Mouse (Mus musculus): Measurements from ENCODE around the gene Casp12.
"Not testable (repeated sequence)": the region's sequence is repeated elsewhere in the genome, so short reads cannot be mapped to it uniquely, and the experiment has no call there.

Casp12 gene

DNA sequence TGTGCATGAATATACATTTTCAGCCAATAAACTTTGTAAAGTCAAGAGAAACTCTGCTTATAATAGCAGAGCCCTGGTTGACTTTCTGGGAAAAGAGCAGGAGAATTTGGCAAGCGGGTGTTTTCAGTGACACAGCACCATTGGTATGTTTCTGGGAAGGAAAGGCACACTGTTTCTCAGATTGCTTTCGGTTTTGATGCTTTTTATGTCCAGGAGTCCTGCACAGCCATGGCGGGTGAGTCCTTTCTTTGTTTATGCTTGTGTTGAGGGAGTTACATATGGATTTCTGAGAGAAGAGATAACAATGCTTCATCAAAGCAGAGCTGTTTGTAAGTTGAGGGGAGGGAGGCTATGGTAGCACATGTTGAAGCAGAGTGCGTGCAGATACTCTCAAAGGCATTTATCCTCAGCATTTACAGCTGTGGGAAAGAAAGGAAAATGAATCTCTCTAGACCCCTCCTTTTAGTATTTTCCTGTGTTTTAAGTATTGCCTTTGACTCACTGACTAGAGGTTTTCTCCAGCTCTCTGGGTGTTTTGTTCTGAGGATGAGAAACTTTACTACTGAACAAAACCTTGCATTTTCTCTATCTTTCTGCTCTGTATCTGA, at the start of gene Casp12:
Gene Casp12 (plus strand): TSS at position 140 of the 608 bp plus-strand sequence.
- DNase-seq (ENCODE audit: low read depth, low spot score): no peak

DNA sequence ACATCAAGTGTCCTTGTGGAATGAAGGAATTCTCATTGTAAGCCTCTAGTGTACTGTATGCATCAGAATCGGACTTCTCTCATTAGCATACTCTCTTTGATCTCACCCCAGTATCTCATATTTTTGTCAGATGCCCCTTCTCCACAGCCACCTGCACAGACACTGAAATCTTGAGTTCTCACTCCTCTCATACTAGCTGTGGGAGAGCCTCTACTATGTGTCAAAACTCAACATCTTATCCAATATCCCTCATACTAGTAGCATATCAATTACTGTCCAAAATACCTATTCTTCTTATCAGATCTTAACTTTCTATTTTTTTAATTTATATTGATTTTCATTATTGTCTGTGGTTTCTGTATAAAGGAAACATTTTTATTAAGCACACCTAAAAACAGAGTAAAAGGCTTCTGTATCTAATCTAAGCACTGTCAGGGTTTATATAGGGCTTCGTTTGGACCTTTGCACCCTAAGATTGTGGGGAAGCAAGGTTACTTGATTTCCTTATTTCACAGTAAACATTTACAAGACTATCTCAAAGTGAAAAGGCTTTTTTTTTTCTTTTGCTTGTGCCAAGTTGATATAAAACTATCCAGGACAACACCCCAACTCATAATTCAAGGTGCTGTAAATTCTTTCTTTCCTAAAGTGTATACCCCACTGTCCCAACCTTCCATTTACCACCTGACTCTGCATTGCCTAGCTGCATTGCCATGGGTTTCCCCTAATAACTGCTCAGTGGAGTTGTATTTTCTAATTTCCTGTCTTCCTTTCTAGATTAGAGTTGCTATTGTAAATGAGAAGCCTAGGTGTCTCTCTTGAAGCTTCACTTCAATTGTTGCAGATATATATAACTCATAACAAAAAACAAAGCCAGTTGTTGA, 48.6 kb upstream of the Casp12 start:
- no peak for DNase-seq (ENCODE audit: low read depth, low spot score)

DNA sequence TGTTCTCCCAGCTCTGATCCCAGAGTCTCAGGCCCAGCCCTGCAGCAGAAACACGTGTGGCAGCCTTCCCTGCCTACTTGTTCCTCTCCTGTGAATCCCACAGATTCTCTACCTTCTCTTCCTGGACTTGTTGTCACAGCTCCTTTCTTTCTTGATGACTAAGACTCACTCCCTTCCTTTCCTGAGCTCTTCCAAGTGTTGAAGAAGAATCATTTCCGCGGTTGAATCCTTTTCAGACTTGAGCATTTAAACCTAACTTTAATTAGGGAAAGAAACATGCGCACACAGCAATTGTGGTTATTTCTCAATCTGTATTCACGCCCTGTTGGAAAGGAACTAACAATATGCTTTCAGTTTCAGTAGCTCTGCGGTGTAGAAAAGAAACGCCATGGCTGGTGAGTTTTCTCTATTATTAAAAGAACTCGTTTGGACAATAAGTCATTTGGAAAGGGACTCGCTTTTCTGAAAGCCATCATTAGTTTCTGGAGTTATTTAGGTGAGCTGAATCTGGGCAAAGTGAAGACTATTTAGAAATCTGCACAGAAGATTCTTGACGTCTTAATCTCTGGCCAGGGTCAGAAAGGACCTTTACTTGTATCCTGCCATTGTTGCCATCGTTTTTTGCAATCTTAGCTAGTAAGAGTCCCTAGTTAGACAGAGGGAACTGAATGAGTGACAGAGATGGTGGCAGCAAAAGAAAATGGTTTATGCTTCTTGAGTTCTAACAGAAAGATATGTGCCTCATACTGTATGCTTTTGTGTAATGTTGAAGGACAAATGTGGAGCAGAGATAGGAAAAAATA, 46.7 kb upstream of the Casp12 start, which contains the start of gene Casp1:
Gene Casp1 (plus strand): TSS at position 189 of the 803 bp plus-strand sequence.
- no peak for DNase-seq (ENCODE audit: low read depth, low spot score)

DNA sequence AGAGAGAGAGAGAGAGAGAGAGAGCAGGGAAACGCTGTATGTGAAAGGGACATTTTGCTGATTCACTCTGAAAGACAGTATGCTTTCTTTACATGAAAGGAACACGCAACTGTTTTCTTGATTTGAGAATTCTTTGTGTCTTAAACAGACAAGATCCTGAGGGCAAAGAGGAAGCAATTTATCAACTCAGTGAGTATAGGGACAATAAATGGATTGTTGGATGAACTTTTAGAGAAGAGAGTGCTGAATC, 46.2 kb upstream of the Casp12 start:
- no peak for DNase-seq (ENCODE audit: low read depth, low spot score)

DNA sequence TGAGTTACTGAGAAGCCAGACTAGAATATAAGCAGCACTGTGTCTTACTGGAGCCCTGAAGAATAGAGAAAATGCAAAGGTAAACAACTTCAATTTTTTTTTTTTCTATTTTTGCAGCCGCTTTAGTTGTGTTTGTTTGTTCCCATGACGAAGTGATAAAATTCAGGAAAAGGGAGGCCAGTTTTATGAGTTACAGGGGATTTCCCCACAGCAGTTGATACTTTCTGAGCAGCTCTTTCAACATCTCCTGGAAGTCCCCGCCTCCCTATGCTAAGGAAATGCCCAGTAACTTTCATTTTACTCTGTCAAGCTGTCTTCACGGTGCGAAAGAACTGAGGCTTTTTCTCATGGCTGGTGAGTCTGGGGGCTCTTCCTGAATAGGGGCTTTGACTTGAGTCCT, 36.7 kb upstream of the Casp12 start, which contains the start of gene Casp4:
Gene Casp4 (plus strand): TSS at position 268 of the 400 bp plus-strand sequence.
- DNase-seq (ENCODE audit: low read depth, low spot score): no peak

DNA sequence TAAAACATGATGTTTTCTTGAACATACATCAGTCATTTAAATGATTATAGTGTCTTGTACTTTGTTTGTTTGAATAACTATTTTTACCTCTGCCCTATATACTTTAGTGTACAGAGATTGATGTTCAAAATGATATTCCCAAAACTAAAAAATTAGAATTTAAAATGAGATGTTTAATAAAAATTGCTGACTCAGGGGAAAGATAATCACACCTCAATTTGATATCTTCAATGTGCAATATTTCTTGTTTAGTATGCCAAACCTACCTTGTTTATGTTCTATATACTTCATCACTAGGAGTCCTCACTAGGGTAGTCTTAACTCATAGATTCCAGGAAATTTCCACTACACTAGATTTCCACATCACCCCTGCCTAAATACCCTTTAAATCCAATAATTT, 35.1 kb upstream of the Casp12 start:
- no peak for DNase-seq (ENCODE audit: low read depth, low spot score)

DNA sequence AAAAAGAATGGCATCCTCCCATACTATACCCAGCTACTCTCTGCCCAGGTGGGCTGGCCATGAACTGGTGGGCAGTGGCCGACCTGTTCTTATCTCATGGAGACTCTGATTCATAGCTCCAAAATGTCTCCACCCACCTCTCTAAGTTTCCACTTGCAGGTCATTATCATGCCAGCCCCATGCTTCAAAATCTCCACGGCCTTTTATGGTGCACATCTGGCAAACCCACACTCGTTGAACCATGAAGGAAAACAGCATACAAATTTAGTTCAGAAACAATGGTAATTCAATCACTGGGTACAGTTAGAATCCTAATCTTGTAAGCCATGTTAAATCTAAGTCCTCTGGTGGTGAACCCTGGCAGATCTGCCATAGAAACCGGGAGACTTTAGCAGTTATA, 33.8 kb upstream of the Casp12 start:
- no peak for DNase-seq (ENCODE audit: low read depth, low spot score)

DNA sequence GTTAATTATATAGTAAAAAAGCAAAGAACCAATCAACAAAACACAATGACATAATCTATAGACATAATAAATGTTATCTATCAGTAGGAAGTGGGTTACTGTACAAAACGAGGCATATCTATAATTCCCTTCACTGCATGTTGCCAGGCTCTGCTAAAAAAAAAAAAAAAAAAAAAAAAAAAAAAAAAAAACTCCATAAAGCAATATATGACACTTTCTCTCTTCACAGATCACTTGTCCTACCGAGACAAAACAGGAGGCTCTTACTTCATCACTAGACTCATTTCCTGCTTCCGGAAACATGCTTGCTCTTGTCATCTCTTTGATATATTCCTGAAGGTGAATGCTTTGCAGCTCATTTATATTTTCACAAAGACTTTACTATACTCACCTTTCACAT, 17.0 kb upstream of the Casp12 start:
- no peak for DNase-seq (ENCODE audit: low read depth, low spot score)

DNA sequence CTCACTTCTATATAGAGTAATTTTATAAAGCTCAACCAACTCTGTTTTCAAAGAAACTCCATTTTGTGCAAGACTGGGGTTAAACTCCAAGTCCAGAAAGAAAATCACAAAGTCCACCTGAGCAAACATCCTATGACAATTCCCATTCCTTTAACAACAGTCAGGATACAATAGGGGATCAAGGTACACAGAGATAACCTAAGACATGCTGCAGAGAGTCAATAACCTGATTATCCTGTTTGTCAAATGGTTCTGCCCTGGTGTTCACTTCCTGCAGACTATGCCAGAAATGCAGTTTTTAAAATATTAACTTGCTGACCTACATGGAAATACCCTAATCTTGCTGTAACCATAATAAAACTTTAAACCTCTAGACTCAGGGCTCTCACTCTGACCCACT, 12.8 kb upstream of the Casp12 start:
- DNase-seq (ENCODE audit: low read depth, low spot score): no peak

DNA sequence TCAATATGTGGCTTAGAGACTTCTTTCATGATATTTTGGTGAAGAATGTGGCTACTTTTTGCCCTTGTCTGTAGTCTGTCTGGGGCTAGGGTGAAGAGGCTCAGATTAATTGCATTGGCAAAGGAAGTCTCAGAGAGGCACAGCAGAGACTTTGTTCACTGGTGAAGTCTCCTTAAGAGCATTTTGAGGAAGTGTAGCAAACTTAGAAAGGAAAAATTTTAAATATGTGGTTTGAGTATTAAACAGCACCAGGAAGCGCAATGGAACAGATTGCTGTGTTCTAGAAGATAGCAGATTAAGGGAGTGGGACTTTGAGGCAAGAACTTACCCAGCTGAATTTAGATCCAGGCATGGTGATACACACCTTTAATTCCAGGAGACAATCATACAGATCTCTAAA, 11.8 kb upstream of the Casp12 start:
- DNase-seq (ENCODE audit: low read depth, low spot score): no peak

DNA sequence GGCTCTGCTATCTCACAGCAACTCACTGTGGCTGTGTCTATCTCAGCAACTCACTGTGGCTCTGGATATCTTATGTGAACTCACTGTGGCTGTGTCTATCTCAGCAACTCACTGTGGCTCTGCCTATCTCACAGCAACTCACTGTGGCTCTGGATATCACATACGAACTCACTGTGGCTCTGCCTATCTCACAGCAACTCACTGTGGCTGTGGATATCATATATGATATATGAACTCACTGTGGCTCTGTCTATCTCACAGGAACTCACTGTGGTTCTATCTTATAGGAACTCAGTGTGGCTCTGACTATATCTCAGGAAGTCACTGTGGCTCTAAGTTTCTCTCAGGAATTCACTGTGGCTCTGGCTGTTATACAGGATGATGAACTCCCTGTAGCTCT, 2.1 kb upstream of the Casp12 start:
- DNase-seq (ENCODE audit: low read depth, low spot score): no peak

DNA sequence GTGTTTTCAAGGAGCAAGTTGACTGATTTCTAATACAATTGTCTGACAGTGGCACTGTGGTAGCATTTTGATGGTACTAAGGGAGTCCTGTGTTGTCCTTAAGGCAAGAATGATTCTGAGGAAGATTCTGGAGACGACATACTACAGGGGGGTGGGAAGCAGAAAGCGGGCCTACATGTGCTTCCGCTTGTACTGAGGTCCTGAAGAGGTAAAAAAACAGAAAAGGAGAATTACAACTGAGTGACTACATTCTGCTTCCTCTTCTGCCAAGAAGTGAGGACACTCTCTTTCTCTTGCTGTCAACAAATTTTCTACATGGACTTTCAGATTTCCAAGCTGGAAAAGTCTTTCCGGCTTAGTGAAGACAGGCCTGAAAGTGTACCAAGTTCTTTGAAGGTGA, 1.1 kb upstream of the Casp12 start:
- DNase-seq (ENCODE audit: low read depth, low spot score): no peak

DNA sequence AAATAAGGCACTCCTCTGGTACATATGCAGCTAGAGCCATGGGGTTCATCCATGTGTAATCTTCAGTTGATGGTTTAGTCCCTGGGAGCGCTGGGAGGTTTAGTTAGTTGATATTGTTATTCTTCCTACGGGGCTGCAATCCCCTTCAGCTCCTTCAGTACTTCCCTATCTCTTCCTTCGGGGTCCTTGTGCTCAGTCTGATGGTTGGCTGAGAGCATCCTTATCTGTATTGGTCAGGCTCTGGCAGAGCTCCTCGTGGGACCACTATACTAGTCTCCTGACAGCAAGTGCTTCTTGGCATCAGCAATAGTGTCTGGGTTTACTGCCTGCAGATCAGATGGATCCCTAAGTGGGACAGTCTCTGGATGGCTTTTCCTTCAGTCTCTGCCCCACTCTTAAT, 2.2 kb downstream of the Casp12 start:
- DNase-seq (ENCODE audit: low read depth, low spot score): no peak

DNA sequence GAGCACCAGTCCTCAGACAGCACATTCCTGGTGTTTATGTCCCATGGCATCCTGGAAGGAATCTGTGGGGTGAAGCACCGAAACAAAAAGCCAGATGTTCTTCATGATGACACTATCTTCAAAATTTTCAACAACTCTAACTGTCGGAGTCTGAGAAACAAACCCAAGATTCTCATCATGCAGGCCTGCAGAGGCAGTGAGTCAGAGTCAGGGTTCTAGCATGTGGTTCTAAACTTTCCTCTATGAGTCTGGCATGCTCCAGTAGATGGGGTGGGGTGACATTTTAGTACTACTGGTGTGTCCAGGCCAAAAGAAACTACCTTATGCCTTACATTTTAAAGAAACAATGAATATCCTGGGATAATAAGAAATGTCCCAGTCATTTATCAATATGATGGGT, 8.4 kb downstream of the Casp12 start:
- DNase-seq (ENCODE audit: low read depth, low spot score): no peak

DNA sequence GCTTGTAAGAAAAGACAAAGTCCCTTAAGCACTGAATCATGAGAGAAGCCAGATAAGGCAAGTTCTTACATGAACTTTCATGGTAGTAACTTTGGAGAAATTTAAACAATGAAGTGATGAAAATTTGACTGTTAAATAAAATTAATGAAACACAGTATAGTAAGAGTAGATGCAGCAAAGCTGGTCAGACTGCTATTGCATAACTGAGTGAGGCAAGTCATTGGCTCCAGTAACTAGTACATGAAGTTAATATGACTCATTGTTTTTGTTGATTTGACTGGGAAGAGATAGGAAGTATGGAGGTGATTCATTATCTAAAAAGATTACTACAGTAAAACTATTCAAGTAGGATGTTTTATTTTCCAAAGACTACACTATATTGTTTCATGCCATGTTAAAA, 11.6 kb downstream of the Casp12 start:
- no peak for DNase-seq (ENCODE audit: low read depth, low spot score)

DNA sequence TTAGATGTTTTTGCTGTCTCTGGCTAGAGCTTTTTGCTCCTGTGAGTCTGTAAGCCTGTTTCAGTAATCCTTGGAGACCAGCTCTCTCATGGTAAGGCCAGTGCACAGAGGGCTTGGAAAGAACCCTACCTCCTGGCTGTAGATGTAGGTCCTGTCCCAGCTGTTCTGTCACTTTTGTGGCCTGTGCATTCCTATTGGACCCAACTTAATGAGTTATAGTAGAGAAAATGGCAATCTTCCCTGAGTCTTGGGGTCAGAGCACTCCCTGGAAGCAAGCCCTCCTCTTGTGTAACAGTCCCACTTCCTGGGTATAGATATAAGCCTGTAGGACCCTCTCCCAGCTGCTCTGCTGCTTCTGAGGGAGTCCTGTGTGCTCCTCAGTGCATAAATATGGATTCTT, 48.3 kb downstream of the Casp12 start:
- no peak for DNase-seq (ENCODE audit: low read depth, low spot score)

DNA sequence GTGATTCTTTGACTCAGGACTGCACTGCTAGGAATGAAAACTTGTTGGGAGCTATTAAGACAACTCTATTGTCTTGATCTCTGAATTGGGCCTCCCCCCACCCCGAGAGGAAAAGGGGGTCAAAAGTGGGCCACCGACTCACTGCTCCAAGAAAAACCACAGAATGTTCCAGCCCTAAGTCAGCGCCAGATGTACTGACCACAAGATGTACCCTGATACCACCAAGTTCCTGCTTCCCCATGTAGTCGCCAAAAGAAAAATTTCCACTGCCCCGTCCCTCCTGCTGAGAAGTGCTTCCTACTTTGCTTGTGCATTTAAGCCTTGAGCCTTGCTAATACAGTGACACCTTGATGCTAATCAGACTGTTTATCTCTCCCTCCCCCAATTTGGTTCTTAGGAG, 50.6 kb downstream of the Casp12 start:
- DNase-seq (ENCODE audit: low read depth, low spot score): not testable (repeated sequence)

DNA sequence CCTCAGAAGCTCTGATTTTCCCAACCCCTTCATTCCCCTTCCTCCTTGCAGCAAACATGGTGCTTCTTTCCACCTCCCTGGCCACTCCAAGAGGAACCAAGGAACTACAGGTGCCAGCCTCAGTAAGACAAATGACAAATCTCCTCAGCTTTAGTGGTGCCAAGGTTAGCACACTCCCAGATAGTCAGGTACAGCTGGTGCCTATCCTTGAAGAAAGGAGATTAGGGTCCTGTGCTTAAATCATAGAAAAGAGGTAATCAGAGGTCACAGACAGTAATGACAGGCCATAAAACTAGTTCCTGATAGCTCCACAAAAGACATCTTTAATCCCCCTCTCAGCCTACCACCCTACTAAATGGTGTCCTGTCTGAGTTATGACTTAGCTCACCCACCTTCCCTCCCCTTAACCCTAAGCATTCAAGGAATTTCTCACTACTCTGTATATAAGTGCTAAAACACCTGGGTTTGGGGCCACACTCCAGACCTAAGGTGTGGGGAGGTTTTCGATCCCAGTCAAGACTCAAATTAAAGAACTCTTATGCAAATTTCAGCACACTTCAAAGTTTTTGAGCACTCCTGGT, 65.8 kb downstream of the Casp12 start:
- no peak for DNase-seq (ENCODE audit: low read depth, low spot score)

DNA sequence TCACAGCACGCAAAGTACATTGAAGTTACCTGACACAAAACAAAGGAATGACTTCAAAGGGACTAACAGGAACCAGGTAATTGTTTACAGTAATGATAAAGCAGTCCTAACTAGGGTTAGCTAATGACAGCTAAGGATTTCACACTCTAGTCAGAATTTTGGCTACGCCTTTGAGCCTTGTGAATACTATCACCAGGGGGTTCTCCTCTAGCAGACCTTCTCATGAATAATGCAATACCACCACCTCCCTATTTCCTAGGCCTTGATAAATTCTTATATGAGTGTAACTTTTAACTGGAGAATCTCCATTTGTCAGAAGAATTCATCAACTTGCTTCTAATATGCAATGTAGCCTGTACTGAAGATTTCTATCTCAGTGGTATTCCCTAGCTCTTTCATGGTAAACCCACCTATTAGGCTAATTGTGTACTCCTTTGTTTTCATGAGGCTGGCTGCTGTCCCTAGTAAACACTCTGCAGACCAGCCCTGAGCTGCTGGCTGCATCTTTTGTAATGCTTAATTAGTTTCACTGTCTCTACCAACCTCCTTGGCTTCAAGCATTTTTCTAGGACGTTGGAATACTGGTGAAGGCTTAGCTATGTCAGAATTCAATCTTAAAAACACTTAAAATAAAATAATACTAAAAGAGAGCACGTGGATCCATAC, 67.3 kb downstream of the Casp12 start:
- peak; percentile 73 for DNase-seq (ENCODE audit: low read depth, low spot score)

DNA sequence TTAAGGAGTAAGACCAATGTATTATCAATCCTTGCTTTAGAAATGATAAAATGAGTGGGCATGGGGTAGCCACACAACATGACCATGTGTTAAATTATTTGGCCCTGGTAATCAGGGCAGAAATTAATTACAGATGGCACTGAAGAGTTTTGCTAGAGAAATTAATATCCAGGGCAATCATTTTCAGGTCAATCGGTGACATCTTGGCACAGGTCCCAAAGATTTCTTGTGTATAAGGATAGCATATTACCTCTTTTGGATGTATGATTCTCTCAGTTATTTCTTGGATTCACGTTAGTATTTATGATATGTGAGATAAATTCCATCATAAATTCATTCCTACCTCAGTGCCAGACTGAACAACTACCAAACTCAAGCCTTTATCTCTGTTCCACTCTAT, 72.6 kb downstream of the Casp12 start:
- no peak for DNase-seq (ENCODE audit: low read depth, low spot score)
